Mouse (Mus musculus) left cerebral cortex, adult 11 months (tissue): ENCODE results near the gene Gstm5.
"Not testable (repeated sequence)": the region's sequence is repeated elsewhere in the genome, so short reads cannot be mapped to it uniquely, and the experiment has no call there.

Source experiments
- DNase-seq: peaks from one replicate; pipeline ENCODE4 v3.0.0; 2022; ENCODE audit warnings: low spot score

Gene Gstm5

DNA sequence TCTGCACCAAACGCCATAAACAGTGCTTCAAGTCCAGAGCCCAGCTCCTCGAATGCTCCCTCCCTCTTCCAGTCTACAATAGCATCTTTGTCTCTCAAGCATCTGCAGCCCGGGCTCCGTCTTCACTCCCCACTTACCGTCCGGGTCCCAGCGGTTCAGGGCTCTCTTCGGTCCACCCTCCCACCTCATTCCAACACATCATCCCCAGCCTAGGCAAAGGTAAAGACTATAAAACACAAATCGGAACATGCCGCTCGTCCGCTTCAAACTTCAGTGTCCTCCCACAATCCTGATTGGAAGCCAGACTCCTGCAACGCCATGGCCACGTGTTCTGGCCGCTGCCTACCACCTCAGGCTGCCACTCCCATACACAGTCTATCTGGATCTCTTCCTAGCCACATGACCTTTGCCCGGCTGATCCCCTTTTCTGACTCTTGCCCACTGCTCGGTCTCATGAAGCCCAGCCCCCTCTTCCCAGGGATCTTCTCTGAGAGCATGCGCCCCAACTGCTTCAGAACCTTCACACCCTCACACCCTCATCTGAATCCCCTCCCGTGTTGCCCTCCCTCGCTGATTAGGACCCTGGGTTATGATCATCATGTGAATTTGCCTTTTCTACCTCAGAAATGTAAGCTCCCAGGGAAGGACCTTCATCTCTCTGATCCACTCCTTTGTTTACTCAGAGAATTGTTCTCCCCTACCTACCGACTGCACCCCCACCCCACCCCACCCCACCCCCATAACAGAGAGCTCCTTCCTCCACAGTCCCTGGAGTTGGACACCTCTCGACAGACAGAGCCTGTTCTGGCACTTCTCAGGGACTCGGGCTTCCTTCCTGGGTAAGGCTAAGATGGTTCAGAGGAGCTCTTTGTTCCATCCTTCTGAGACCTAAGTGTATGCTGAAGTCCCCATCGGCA, 22.0 kb upstream of the Gstm5 start:
- no peak for DNase-seq

DNA sequence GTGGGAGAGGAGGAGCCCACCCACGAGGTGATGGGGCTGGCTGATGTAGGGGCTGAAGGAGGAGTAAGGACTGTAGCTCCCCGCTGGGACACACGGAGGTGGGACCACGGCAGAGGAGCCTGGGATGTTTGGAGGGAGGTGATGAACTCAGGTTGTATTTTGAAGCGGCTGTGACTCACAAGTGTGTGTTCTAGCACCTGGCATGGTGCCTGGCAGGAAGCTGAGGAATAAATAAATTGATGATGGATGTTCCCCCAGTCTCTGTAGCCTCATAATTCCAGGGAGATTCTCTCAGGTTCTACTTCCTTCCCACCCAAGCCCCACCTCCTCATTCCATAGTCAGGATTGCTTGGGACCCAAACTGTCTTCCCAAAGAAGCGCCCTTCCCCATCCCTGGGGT, 20.4 kb upstream of the Gstm5 start:
- no peak for DNase-seq

DNA sequence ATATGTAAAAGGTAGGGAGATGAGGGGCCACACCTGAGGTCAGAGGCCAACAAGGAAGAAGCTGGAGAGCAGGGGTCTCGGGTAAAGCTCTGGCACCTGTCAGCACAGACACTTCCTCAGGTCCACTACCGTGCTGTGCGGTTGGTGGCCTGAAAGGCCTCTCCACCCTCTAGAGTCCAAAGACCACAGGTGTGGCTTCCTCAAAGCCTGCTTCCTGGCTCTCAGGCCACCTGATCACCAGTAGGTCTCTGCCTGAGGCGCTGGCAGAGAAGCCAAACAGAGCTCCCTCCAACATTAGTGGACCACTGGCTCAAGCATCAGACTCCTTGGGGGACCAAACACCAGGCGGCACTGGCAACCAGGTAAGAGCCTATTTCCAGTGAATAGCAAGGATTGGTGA, 18.6 kb upstream of the Gstm5 start, which contains the start of gene Eps8l3:
TSS of gene Eps8l3 (plus strand) at position 225 of the 400 bp plus-strand sequence.
- DNase-seq: no peak

DNA sequence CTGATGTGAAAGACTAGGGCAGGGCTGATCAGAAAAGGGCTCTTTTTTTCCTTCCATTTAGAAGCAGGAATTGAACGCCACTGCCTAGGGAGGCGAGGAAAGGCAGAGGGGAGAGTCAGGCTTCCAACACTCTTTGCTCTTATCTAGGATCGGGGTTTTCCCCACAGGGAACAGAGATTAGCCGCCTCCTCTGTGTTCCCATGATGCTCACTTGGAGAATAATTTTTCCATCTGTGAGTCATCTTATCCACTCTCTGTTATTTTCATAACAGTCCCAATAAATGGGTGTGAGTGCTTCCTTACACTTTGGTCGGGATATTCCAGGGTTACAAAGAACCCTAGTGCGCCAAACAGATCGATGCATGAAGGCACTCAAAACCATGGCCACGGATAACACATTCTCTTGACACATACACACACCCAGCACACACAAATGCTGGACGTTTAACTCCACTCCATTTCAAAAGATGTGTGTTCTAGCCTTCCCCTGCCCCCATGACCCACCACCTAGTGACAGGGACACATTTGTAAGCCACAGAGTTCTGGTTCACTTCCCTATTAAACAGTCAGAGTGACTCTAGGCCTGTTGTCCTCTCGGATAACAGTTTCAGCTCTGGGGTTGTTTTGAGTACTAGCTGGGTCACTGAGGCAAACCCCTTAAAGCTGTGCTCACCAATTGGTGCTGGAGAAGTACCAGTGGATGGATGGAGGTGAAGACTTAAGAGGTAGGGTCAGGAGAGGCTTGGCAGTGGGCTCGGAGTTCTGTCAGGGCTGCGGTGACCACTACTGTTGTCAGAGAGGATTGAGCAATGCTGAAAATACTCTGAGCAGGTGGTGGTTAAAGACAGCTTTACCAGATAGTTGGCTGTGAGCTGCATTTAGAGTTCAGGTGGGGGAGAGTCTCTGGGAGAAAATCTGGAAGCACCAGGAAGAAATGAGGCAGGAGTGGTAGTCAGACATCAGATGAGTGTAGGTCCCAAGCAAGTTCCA, 17.6 kb upstream of the Gstm5 start:
- no peak for DNase-seq

DNA sequence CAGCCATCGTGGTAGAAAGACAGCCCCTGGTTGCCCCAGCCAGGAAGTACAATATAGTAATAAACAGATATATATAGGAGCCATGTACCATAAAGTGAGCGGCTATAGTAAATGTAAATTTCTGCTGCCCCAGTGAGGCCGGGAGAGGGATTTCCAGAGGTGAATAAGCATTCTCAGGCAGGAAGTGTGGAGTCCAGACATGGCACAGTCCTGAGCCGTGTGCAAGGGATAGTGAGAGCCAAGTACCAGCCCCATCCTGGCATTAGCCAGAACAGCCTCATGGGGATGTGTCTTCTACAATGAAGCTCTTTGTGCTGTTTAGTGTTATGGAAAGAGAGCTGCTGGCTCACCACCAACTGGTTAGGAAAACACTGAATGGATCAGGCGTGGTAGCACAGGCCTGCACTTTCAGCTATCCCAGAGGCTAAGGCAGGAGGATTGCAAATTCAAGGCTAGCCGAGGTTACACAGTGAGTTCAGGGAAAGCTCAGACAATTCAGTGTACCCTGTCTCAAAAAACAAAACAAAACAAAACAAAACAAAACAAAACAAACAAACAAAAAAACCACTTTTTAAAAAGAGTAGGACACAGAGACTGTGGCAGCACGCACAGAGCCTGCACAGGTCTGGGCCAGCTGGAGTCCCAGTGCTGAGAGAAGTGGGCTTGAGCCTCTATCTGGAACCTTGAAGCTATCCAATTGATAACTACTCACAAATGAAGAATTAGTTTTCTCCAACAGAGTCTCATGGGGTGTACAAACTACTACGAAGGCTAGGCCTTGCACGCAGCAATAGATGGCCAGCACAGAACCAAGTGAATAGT, 7.7 kb upstream of the Gstm5 start:
- DNase-seq: peak; percentile 75

DNA sequence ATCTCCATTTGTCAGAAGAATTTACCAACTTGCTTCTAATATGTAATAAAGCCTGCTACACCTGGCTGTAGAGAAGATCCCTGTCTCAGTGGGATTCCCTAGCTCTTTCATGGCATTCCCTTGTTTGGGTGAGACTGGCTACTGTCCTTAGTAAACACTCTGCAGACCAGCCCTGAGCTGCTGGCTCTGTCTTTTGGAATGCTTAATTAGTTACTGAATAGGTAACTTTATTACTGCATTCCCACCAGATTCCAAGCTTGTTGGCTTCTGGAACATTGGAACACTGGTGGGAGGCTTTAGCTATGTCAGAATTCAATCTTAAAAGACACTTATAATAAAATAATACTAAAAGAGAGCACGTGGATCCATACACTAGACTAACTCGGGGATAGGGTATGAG, 6.4 kb upstream of the Gstm5 start:
- DNase-seq: not testable (repeated sequence)

DNA sequence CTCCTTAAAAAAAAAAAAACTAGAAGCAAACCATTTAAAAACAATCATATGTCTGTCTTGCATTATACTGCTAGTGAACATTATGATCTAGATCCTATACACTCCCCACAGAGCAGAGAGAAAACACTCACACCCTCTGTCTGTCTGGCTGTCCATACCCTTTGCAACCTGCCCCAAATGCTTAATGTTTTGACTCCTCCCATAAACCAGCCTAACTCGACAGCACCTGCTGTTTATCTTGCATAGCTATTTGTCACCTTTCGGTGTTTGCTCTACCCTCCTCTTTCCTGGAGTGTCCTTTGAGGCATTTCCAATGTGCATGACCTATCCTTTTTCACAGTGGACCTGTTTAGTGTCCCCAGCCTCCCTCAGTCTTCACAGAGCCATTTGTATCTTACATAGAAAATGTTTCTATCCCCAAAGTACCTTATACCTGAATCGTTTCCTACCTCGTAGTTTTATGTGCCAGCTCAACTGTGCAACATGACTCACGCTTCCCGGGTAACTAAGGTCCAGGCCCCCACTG, 364 bp upstream of the Gstm5 start:
- DNase-seq: no peak

DNA sequence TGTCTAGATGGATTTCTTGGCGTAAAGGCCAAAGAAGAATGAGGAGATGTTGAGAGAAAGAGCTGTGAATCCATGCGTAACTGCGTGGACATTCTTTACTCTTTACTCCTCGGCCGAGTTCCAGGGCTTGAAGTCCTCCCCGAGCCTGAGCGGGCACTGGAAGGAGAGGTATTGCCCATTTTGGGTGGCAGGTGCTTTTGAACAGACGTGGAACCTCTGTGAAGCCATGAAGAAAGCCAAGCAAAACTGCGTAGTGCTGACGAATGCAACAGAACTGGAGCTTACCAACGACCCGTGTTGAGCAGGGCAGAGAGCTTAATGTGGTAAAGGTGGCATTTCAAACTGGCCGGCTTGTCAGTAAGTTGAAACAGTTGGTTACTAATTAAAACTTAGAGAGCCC, 3.1 kb downstream of the Gstm5 start:
- DNase-seq: no peak

DNA sequence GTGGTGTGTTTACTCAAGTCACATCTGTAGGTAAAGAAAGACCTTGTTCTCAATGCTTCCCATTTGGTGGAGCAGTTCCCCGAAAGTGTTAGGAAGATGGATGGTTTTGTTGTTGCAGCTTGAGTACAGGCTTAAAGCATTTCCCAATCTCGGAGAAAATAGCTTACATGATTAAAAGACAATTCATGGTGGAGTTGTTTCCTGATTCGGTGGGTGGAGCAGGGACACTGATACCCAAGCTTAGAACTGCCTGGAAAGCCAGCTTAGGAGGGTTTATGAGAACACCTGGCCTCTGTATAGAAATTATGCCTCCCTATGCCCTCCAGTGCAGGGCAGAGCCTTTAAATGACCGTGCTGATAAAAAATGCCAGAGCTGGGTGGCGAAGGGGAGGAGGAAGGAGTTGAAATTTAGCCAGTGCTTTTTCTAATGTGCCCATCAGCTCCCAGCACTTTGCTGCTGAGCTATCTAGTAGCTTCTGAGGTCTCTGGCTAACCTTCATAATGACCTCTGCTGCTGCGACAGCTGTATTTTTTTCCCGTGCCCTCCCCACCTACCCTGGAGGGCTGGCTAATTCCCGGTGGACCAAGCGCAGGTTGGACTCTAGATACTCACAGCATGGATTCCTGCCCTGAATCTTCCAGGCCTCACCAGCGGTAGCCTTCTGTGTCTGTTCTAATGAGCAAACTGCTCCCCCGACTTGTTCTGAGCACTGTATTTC, 5.5 kb downstream of the Gstm5 start:
- DNase-seq: no peak

DNA sequence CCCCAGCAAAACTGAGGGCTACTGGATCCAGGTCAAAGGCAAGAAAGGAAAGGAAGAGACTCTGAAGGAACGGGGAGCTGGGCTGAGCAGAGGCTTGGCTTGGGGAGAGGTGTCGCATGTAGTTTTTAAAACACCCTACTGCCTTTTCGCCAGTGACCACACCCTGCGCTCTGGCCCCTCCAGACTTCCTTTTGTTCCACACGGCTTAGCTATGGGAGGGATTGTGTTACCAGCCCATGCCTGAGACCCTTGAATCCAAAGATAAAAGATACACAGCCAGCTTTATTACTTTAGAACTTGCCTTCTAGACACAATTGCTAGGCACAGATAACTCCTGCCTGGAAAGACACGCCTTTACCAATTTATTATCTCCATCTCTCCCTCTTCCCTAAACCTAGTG, 10.3 kb downstream of the Gstm5 start:
- DNase-seq: no peak

DNA sequence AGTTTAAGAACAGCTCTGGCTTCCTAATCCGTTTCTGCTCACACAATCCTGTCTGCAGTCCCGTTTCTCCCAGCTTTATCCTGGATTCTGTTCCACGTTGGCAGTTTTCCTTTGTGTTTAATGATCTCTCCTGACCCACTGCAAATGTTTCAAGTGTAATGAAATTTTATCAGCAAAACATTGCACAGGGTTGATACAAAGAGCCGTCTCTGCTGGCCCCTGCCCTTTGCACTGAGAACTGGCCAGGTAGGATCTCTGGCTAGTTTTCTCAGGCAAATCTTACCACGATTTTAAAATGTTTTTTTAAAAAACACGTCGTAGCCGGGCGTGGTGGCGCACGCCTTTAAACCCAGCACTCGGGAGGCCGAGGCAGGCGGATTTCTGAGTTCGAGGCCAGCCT, 21.1 kb downstream of the Gstm5 start:
- DNase-seq: no peak

DNA sequence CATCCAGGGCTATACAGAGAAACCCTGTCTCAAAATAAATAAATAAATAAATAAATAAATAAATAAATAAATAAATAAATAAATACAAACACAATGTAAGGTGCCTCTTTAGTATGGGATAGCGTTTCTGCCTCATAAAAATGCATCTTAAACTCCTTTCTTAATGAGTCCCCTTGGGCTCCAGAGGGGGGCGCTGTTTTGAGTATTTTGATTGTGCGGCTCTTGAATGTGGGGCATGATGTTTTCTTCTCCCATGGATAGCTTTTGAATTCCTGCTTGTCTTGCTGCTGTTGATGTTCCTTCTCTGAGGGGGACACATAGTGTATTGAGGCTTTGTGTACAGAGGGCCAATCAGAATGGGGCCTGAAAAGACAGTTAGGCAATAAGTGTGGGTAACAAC, 21.5 kb downstream of the Gstm5 start:
- no peak for DNase-seq

DNA sequence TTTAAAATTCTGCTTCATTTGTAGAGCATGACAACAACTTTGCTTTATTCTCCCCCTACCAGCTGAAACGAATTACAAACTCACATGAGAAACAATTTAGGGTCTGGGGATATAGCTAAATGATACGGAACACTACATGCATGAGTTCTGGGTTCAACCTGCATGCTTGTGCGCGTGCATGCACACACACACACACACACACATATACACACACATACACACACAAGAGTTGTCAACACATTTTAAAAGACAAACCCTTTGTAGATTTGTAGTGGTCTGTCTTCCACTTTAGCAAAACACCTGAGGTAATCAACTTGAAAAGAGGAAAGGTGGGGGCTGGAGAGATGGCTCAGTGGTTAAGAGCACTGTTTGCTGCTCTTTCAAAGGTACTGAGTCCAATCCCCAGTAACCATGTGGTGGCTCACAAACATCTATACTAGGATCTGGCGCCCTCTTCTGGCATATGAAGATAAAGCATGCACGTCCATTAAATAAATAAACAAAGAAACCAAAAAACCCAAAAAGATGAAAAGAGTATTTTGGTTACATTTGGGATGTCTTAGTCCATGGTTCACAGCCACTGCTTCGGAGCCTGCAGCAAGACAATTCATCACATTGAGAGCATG, 22.3 kb downstream of the Gstm5 start:
- DNase-seq: no peak

DNA sequence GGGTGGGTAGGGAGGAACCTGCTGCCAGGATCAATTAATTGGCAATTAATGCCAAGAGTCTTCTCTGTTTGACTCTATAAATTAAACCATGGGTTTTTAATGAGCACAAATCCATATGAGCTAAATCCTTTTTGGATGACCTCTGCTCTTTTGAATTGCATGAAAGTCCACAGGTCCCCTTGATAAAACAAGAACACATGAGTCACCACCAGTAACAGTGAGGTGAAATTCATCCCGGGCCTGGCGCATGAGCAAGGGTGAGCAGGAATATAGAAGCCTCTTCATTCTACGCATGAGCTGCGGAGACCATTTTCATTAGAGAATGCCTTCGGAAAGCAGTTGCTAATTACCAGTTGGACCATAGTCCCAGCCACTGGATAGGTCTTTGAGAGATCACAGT, 24.7 kb downstream of the Gstm5 start:
- no peak for DNase-seq

DNA sequence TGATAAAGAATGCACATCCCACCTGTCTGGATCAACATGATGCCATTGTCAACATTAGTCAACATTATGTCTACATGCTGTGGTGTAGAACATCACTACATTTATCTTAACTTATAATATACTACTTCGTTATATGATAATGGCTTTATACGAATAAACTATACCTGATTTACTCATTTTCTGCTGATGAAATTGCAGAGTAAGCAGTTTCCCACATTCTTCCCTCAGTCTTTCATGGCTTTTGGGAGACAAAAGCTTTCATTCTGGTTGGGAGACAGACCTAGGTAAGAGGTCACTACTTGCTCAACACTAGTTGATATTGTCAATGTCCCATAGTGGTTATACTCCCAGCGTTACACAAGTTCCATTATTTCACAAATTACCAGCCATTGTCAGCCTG, 29.7 kb downstream of the Gstm5 start:
- no peak for DNase-seq

DNA sequence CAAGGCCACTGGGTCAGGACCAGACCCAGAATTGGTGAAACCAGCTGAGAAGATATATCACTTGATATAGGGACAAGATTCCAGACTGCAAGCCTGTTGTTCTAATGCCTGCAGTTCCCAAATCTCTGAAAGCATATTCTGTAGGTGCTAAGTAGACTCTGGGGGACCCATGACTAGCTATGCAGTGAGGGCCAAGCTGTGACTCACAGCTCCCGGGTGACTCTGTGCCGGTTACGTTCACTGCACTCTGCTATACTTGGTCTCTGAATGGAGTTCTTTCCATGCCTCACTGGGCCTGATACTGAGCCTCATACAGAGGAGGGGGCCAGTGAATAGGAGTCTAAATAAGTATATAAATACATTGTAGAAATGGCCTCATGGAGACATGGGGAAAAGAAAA, 32.2 kb downstream of the Gstm5 start:
- DNase-seq: no peak

DNA sequence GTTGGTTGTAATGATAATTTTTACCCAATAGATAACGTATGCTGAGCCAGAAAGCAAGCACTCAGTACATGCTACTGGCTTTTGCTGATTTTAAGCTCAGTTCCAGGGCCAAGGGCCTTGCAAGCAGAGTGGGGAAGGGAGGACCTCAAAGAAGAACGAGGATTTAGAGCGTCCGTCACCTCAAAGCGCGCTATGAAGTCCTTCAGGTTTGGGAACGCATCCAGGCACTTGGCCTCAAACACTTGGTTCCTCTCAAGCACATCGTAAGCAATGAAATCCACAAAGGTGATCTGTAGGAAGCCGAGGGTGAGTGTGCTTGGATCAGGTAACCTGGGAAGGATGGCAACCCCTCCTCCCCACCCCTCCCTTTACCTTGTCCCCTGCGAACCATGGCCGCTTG, 33.1 kb downstream of the Gstm5 start:
- no peak for DNase-seq

DNA sequence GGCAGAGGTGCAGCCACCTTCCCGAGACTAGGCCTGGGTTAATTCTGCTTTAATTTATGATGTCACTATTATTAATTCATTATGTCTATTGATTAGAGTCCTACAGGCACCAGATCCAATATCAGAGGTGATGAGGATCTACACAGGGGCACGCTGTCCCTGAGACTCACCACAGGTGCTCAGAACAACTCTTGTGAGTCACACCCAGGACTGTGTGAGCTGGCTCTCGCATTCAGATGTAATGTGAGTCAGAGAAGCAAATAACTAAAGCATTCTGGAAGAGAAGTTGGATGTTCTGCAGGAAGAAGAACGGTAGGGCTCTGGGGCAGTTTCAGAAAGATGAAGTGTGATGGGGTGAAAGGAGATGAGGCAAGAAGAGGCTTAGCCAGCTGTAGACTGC, 33.6 kb downstream of the Gstm5 start:
- DNase-seq: no peak

DNA sequence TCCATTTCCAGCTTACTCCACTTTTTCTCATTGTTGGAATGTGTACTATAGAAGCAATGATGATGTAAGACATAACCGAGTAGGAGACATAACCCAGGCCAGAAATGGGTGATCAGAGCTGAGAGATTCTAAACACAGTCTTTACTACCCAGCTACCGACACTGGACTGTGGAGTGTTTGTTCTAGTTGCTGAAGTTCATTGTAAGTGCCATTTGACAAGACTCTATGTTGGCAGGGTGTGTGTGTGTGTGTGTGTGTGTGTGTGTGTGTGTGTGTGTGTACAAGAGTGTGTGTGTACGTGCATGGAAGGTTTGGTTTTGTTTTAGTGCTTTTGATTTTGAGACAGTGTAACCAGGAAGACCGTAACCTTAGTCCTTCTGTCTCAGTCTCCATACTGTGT, 34.1 kb downstream of the Gstm5 start:
- DNase-seq: no peak

DNA sequence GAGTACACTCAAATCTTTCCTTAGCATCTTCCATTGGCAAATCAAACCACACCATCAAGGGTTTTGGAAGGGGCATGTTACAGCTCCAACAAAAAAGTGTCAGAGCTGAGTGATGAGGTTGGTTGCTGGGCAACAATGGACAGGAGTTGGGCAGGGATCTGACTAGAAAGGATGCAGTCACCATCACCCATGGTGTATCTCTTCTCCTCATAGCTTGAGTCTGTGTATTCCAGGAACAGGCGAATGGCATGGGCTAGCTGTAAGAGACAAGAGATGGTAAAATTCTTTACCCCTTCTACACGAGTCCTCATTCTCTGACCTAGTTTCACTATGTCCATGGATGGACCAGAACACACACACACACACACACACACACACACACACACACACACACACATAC, 35.5 kb downstream of the Gstm5 start:
- no peak for DNase-seq

DNA sequence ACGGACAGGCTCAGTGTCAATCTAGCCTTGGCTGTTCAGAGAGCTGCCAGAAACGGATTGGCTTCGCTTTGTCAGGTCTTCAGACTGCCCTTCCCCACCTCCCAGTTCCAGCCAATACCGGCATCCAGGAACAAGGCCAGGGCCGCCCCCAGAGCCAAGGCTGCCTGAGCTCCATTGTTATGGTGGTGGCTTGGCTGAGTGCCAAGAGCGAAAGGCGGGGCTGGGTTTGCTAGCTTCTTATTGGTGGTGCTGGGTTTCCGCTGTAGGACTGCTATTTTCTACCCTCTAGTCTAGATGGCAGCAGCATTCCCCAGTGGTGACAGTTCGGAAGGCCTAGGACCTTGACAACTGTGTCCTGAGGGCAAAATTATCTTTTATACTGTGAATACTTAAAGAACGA, 36.0 kb downstream of the Gstm5 start, which contains the start of gene Gstm7:
TSS of gene Gstm7 (minus strand) at position 148 of the 400 bp plus-strand sequence.
- DNase-seq: peak; percentile 97
